Mouse (Mus musculus) megakaryocyte, embryonic 14.5 days (primary cell): Measurements from ENCODE around the gene G3bp2. TPM values are rescaled to one million over a fixed set of nuclear protein-coding genes. Genes with fewer than 3 reads are reported as not detected.

Source experiments
- H3K27me3 ChIP-seq: replicated peaks from 2 replicates; pipeline ENCODE3; 2012; ENCODE audit warnings: inconsistent platforms
- H3K36me3 ChIP-seq: replicated peaks from 2 replicates; pipeline ENCODE3; 2012; ENCODE audit warnings: low read length, inconsistent platforms, mixed read lengths
- H3K4me1 ChIP-seq: 2 replicates; pipeline ENCODE4 v1.6.1; 2012; ENCODE audit warnings: inconsistent platforms
- H3K4me3 ChIP-seq: replicated peaks from 2 replicates; pipeline ENCODE3; 2012; ENCODE audit warnings: moderate library complexity, mild to moderate bottlenecking, inconsistent platforms
- H3K9me3 ChIP-seq: 2 replicates; pipeline ENCODE4 v1.6.1; 2012; ENCODE audit warnings: inconsistent platforms
- FLI1 ChIP-seq: IDR thresholded peaks from 2 replicates; pipeline ENCODE4 v1.6.1; 2012; ENCODE audit warnings: low read length, inconsistent platforms, mixed read lengths
- GATA1 ChIP-seq: IDR thresholded peaks from 3 replicates; pipeline ENCODE4 v1.6.1; 2012; ENCODE audit warnings: mixed read lengths, low read length, inconsistent platforms, borderline replicate concordance
- polyA plus RNA-seq: library from polyadenylated mRNA; stranded (reverse); fragments of >175 nt; gene quantifications from 2 replicates; pipeline ENCODE4 v1.2.3, GENCODE M21; 2012; ENCODE audit warnings: low replicate concordance; ENCODE audit not compliant: insufficient read depth

G3bp2 gene
- polyA plus RNA-seq, 1 experiment = 11.5 TPM

DNA sequence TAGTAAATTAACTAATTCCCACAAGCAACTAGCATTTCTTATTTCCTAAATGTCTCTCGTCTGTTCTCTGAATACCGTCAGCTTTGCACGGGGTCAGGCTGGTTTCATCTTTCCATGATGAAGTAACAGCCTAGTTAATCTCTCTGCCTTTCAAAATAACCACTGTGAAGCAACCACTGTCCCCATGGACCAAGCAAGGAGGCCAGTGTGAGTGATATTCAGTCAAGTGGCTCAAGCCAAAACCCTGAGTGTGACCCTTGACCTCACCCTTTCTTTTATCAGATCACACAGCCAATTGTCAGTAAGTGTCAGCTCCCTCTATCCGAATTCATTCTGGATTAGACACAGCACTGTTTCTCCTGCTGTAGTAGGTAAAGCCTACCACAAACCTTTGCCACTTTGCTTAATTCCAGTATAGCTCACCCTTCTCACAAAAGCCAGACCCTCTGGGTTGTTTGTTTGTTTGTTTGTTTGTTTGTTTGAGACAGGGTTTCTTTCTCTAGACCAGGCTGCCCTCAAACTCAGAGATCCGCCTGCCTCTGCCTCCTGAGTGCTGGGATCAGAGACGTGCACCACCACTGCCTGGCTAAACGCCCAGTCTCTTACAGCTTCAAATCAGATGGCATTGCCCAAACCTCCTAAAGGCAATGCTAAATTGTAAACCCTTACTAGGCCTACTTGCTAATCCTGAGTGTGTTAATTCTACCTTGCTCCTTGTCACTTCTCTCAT is 2.5 kb upstream of the G3bp2 start:
- peaks cover 22% of the 10 kb centered on the region for H3K4me1 ChIP-seq
- TF ChIP-seq GATA1 (no peak), FLI1 (no peak)
- no peak overlapping the region for H3K4me3 ChIP-seq
- H3K36me3 ChIP-seq = peaks cover 6% of the 10 kb centered on the region
- H3K27me3 ChIP-seq = no peaks in the 10 kb centered on the region
- peaks cover 5% of the 10 kb centered on the region; the same call in 1 of the 2 replicates for H3K9me3 ChIP-seq

DNA sequence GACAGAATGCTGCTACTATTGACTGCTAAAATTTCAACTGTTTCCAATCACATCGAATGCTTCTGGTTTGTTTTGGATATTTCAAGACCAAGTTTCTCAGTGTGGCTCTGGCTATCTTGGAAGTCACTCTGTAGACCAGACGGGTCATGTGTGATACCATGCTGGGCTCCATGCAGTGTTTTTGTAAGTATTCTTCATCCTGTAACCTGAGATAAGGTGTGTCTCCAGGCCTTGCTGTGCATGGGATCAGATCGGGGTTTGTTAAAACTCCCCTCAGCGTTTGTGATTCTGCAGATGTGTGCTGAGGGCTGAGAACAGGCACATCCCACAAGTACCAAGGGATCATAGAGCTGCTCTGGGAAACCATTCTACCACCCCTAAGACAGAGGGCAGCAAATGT is 1.7 kb upstream of the G3bp2 start:
- Histone ChIP-seq H3K36me3 (peaks cover 6% of the 10 kb centered on the region), H3K27me3 (no peaks in the 10 kb centered on the region), H3K4me1 (peaks cover 29% of the 10 kb centered on the region), H3K4me3 (no peak overlapping the region), H3K9me3 (peaks cover 5% of the 10 kb centered on the region; the same call in 1 of the 2 replicates)
- no peak for TF ChIP-seq GATA1
- no peak for TF ChIP-seq FLI1

DNA sequence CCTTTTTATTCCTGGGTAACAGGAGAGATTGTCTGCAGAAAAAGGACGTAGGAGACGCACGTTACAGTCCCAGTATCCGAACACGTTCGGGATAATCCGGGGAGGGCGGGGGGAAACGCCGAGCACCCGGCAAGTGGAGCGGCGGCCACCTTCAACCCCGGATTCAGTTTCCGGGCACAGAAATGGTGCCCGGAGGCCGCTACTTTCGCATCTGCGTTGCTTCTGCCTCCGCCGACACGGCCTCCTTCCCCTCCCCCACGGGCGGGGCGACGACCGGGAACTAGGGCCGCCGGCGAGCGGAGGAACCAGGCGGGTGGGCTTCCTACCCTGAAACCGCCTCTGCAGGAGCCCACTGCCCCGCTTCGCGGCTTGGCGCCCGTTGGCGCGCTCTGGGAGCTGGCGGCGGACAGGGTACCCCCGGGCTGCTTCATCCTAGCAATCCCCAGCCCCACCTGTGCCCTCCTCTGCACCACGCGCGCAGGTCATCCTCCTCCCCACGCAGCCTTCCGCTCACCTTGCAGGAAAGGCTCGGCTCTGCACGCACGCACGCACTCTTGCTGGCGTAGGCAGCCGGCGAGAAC is 608 bp downstream of the G3bp2 start:
- Histone ChIP-seq H3K4me1 (peaks cover 43% of the 10 kb centered on the region), H3K9me3 (peaks cover 5% of the 10 kb centered on the region; the same call in 1 of the 2 replicates)

DNA sequence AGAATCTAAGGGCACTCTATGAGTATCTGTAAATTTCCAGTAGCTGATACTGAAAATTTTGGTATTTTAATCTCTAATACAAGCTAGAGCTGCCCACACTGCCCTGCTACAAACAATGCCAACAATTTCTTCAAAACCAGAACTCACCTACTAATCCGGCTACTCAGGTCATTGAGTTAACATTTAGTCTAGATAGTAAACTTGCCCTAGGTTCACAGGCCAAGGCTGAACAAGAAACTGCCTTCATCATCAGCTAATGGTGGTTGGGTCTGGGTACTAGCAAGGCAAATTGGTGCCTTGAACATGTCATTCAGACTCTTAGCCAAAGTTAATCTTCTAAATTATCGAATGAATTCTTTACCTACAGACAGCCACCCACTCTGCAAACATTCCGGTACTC is 2.2 kb downstream of the G3bp2 start:
- H3K4me3 ChIP-seq = peak overlapping the region; percentile 26
- no peak for TF ChIP-seq GATA1
- TF ChIP-seq FLI1 = no peak
- H3K9me3 ChIP-seq = no peaks in the 10 kb centered on the region
- peaks cover 5% of the 10 kb centered on the region for H3K36me3 ChIP-seq
- peaks cover 51% of the 10 kb centered on the region for H3K4me1 ChIP-seq
- H3K27me3 ChIP-seq = no peaks in the 10 kb centered on the region

More for the DNA sequence above, 608 bp downstream of the G3bp2 start:
- TF ChIP-seq GATA1 (no peak), FLI1 (no peak)
- Histone ChIP-seq H3K36me3 (peaks cover 6% of the 10 kb centered on the region), H3K4me3 (peak overlapping the region; percentile 100), H3K27me3 (no peaks in the 10 kb centered on the region)

DNA sequence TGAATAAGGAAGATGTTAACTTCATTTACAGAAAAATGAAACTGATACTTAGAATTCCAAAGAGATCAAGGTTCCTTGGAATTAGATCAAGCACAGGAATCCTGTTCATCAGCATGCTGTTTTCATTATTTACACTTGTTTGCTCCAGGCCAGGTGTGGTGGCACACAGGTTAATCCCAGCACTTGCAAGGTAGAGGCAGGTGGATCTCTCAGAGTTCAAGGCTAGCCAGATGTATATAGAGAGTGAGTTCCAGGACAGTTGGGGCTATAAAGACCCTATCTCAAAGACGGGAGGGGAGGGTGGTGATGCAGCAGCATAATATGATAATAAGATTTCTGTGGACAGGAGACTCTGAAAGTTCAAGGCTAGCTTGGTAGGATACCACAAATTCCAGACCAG is 3.1 kb downstream of the G3bp2 start:
- H3K4me3 ChIP-seq = no peak overlapping the region
- TF ChIP-seq FLI1 (no peak), GATA1 (no peak)
- H3K36me3 ChIP-seq = peaks cover 5% of the 10 kb centered on the region
- H3K4me1 ChIP-seq = peaks cover 51% of the 10 kb centered on the region
- H3K27me3 ChIP-seq = no peaks in the 10 kb centered on the region
- H3K9me3 ChIP-seq = no peaks in the 10 kb centered on the region

DNA sequence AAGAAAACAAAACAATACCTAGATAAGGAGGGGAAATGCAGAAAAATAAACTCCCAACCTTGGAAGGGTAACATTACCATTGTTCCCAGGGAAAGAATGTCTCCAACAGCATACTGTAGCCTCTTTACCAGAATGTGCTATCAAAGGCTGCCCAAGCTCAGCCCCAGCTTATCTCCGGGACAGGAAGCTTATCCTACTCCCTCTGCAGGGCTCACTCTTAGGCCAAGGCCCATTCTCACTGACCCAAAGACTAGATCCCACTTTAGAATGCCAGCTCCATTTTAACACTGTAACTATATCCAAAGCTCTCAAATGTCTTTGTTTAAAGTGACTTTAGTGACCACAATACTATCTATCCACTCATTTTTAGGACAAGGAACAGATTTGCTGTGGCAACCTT is 4.2 kb downstream of the G3bp2 start:
- peaks cover 5% of the 10 kb centered on the region for H3K36me3 ChIP-seq
- no peaks in the 10 kb centered on the region for H3K27me3 ChIP-seq
- peaks cover 59% of the 10 kb centered on the region for H3K4me1 ChIP-seq

DNA sequence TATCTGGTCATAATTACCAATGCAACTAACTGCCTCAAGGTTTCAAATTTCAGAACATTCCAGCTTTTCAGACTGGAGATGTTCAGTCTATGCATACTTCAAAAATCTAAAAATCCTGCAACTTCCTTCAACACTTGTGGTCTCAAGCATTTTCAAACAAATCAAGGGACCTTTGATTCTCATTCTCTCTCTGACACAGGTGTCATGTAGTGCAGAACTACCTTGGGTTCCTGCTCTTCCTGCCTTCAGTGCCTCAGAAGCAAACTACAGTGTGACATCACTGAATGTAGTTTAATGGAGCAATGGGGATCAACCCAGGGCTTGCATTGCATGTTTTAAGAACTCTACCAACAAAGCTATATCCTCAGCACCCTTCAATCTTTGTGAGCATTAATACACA is 4.8 kb downstream of the G3bp2 start:
- Histone ChIP-seq H3K36me3 (peaks cover 5% of the 10 kb centered on the region), H3K4me3 (no peak overlapping the region), H3K9me3 (no peaks in the 10 kb centered on the region), H3K4me1 (peaks cover 58% of the 10 kb centered on the region), H3K27me3 (no peaks in the 10 kb centered on the region)
- TF ChIP-seq GATA1 (no peak), FLI1 (no peak)

More for the DNA sequence above, 4.2 kb downstream of the G3bp2 start:
- Histone ChIP-seq H3K9me3 (no peaks in the 10 kb centered on the region), H3K4me3 (peak overlapping the region; percentile 23)
- no peak for TF ChIP-seq GATA1
- no peak for TF ChIP-seq FLI1

DNA sequence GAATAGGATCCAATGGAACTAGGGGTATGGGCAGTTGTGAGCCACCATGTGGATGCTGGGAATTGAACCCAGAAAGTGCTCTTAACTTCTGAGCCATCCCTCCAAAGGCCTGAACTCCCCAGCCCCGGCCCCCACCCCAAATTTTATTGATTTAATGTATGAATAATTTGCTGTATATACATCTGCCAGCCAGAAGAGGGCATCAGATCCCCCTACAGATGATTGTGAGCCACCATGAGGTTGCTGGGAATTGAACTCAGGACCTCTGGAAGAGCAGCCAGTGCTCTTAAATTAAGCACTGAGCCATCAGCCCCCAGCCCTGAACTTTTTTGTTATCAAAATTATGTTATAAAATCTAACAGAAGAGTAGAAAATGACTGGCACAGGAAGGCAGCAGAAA is 7.2 kb downstream of the G3bp2 start:
- H3K9me3 ChIP-seq = no peaks in the 10 kb centered on the region
- H3K36me3 ChIP-seq = peaks cover 21% of the 10 kb centered on the region
- H3K4me1 ChIP-seq = peaks cover 61% of the 10 kb centered on the region
- no peak overlapping the region for H3K4me3 ChIP-seq
- no peak for TF ChIP-seq GATA1
- no peak for TF ChIP-seq FLI1
- H3K27me3 ChIP-seq = no peaks in the 10 kb centered on the region

DNA sequence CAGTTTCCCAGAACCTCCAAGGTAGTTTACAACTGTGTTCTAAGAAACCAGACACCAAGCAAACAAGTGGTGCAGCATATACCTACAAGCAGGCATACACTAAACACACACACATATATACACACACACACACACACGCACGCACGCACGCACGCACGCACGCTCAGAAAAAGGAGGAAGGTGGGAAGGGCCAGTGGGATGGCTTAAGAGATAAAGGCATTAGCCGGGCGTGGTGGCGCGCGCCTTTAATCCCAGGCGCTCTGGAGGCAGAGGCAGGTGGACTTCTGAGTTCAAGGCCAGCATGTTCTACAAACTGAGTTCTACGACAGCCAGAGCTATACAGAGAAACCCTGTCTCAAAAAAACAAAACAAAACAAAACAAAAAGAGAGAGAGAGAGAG is 9.5 kb downstream of the G3bp2 start:
- Histone ChIP-seq H3K9me3 (no peaks in the 10 kb centered on the region), H3K36me3 (peaks cover 37% of the 10 kb centered on the region), H3K4me3 (no peak overlapping the region), H3K4me1 (peaks cover 49% of the 10 kb centered on the region), H3K27me3 (no peaks in the 10 kb centered on the region)
- TF ChIP-seq FLI1 (no peak), GATA1 (no peak)

DNA sequence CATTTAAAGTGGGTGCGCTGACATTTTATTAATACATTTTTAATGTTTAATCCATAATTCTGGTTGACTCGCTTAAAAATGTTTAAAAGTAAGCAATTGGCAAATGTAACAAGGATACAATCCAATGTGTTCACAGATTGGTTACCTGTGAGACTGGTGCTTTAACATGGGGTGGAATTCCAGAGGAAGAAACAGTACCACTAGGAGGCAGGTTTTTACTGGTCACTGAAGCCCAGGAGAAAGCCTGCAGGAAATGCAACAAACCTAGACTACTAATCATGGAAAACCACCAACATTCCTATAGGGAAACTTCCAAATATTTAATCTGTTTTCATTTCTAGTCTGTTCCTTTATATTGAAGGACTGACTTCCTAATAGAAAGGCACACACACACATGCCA is 20.3 kb downstream of the G3bp2 start:
- Histone ChIP-seq H3K4me1 (peaks cover 3% of the 10 kb centered on the region; the same call in 1 of the 2 replicates), H3K27me3 (no peaks in the 10 kb centered on the region), H3K36me3 (peaks cover 91% of the 10 kb centered on the region), H3K9me3 (no peaks in the 10 kb centered on the region), H3K4me3 (no peak overlapping the region)
- no peak for TF ChIP-seq GATA1
- TF ChIP-seq FLI1 = no peak
